Mouse (Mus musculus): ENCODE results near the gene Lpin2.

The Lpin2 gene

GRCm38 (mm10) chr17:71233210-71233609, 50.9 kb downstream of the Lpin2 start:
- DNase-seq, result no peak

- DNase-seq, result no peak
These were observed 51.8 kb downstream of the Lpin2 start for GRCm38 (mm10) chr17:71234041-71234594.

GRCm38 (mm10) chr17:71235229-71235958, 53.0 kb downstream of the Lpin2 start:
- no peak for DNase-seq

- DNase-seq, result no peak
These were observed 56.1 kb downstream of the Lpin2 start for GRCm38 (mm10) chr17:71238494-71238893.

GRCm38 (mm10) chr17:71240811-71241210, 58.5 kb downstream of the Lpin2 start:
- no peak for DNase-seq

- no peak for DNase-seq
These were observed 60.3 kb downstream of the Lpin2 start for GRCm38 (mm10) chr17:71242666-71243065.

GRCm38 (mm10) chr17:71245133-71245532, 62.8 kb downstream of the Lpin2 start:
- DNase-seq, result no peak

GRCm38 (mm10) chr17:71246022-71246421, 63.7 kb downstream of the Lpin2 start:
- no peak for DNase-seq

GRCm38 (mm10) chr17:71248963-71249362, 66.6 kb downstream of the Lpin2 start:
- no peak for DNase-seq

- DNase-seq, result no peak
These were observed 67.7 kb downstream of the Lpin2 start for GRCm38 (mm10) chr17:71250046-71250445.

- DNase-seq, result no peak
These were observed 68.7 kb downstream of the Lpin2 start for GRCm38 (mm10) chr17:71250819-71251600.

GRCm38 (mm10) chr17:71251601-71252001, 69.2 kb downstream of the Lpin2 start:
- no peak for DNase-seq

GRCm38 (mm10) chr17:71252101-71252500, 69.7 kb downstream of the Lpin2 start:
- no peak for DNase-seq

GRCm38 (mm10) chr17:71253391-71253790, 71.0 kb downstream of the Lpin2 start:
- DNase-seq, result peak in 1 of 2 experiments; percentile 23

GRCm38 (mm10) chr17:71254106-71254505, 71.7 kb downstream of the Lpin2 start:
- peak; percentile 42 to 51 for DNase-seq

GRCm38 (mm10) chr17:71254736-71255135, 72.4 kb downstream of the Lpin2 start:
- DNase-seq, result peak; percentile 61 to 64

- no peak for DNase-seq
These were observed 73.8 kb downstream of the Lpin2 start for GRCm38 (mm10) chr17:71256068-71256615.

GRCm38 (mm10) chr17:71256806-71257536, 74.6 kb downstream of the Lpin2 start:
- DNase-seq, result peak; percentile 24 to 53

- DNase-seq, result no peak
These were observed 77.4 kb downstream of the Lpin2 start for GRCm38 (mm10) chr17:71259727-71260126.

GRCm38 (mm10) chr17:71260658-71261057, 78.3 kb downstream of the Lpin2 start:
- DNase-seq, result no peak

GRCm38 (mm10) chr17:71263136-71263535, 80.8 kb downstream of the Lpin2 start:
- no peak for DNase-seq

GRCm38 (mm10) chr17:71264739-71265138, 82.4 kb downstream of the Lpin2 start:
- no peak for DNase-seq

Data from cerebellum, postnatal 10 days (tissue).